Mouse (Mus musculus) kidney, embryonic 16.5 days (tissue): Measurements from ENCODE around the gene Ankrd26. TPM values are rescaled to one million over a fixed set of nuclear protein-coding genes. Genes with fewer than 3 reads are reported as not detected.

Source experiments
- ATAC-seq: fragments of 200-750 bp; cut with Nextera tagmentation; 2 replicates; pipeline ENCODE4 v1.8.0; 2017; ENCODE audit warnings: moderate TSS enrichment; ENCODE audit not compliant: low FRiP score, low TSS enrichment
- H3K27ac ChIP-seq: fragments of 300-500 bp; sonication (generic); 2 replicates; pipeline ENCODE4 v1.5.1; 2014; ENCODE audit warnings: low read length
- H3K27me3 ChIP-seq: fragments of 300-500 bp; sonication (generic); 2 replicates; pipeline ENCODE4 v1.6.1; 2014; ENCODE audit warnings: low read length, control low read depth, mixed read lengths; ENCODE audit not compliant: insufficient read depth
- H3K36me3 ChIP-seq: fragments of 300-500 bp; sonication (generic); 2 replicates; pipeline ENCODE4 v1.6.1; 2014; ENCODE audit warnings: low read length, control low read depth, mixed read lengths; ENCODE audit not compliant: insufficient read depth
- H3K4me1 ChIP-seq: fragments of 300-500 bp; sonication (generic); 2 replicates; pipeline ENCODE4 v1.6.1; 2014; ENCODE audit warnings: low read length, control low read depth, mixed read lengths; ENCODE audit not compliant: insufficient read depth
- H3K4me2 ChIP-seq: fragments of 300-500 bp; sonication (generic); replicated peaks from 2 replicates; pipeline ENCODE4 v1.6.1; 2014; ENCODE audit warnings: low read depth, low read length
- H3K4me3 ChIP-seq: fragments of 300-500 bp; sonication (generic); 2 replicates; pipeline ENCODE4 v1.5.1; 2014; ENCODE audit warnings: mild to moderate bottlenecking, low read length
- H3K9ac ChIP-seq: fragments of 300-500 bp; sonication (generic); replicated peaks from 2 replicates; pipeline ENCODE4 v1.6.1; 2014; ENCODE audit warnings: low read length
- H3K9me3 ChIP-seq: fragments of 300-500 bp; sonication (generic); 2 replicates; pipeline ENCODE4 v1.6.1; 2016; ENCODE audit warnings: low read length, control low read depth
- WGBS: fragments of 180-500 bp; shearing (Covaris S2); extraction: QIAGEN DNeasy Blood & Tissue Kit; methylation state at CpG from one replicate; pipeline ENCODE4 v1.1.7; 2014; 5-methylcytosine and 5-hydroxymethylcytosine counted together
- polyA plus RNA-seq: library from polyadenylated mRNA; unstranded; fragments of >200 nt; fragmentation: Nextera tagmentation; extraction: Ambion mirVana; gene quantifications from 2 replicates; pipeline ENCODE4 v1.2.1, GENCODE M21; 2015

Gene Ankrd26
- polyA plus RNA-seq, 1 experiment from 2014 or later = 15.7 TPM

DNA sequence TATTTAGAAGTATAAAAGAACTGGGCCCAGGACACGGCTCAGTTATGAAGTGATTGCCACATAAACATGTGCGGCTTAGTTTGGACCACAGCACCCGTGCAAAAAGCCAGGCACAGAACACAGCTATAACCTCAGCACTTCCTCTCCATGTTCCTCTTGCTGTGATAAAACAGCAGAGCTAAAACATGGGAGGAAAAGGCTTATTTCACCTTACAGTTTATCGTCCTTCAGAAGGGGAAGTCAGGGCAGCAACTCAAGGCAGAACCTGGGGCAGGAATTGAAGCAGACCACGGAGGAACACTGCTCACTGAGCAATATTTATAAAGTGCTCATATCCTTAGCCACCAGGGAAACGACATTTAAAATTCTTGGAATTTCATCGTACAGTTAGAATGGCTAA, 63.0 kb downstream of the Ankrd26 start:
- no peaks in the 10 kb centered on the region for H3K27me3 ChIP-seq
- no peak for ATAC-seq
- H3K36me3 ChIP-seq = peaks cover 14% of the 10 kb centered on the region
- H3K27ac ChIP-seq = no peak overlapping the region
- H3K9ac ChIP-seq = no peak overlapping the region
- no peak overlapping the region for H3K4me2 ChIP-seq
- no peak overlapping the region for H3K4me3 ChIP-seq
- no peaks in the 10 kb centered on the region for H3K9me3 ChIP-seq
- H3K4me1 ChIP-seq = no peaks in the 10 kb centered on the region
- 90% methylated on average over 7 of the region's 7 CpGs for WGBS

DNA sequence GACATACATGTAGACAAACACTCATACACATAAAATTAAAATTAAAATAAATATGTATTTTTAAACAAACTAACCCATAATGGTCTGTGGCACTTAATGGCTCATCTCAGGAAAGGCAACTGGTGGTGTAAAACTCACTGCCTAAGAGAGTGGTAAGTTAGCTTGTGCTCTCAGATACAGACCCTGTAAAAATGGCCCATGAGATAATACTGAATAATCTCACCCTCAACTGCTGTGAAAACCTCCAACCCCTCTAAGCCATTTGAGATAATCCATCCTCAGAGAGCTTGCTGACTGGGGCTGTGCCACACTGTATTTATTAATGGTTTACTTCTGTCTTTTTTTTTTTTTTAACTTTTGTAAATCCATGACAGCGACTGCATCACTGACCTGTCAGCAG, 79.9 kb downstream of the Ankrd26 start:
- no peak overlapping the region for H3K27ac ChIP-seq
- H3K9ac ChIP-seq = no peak overlapping the region
- H3K4me1 ChIP-seq = peaks cover 7% of the 10 kb centered on the region
- H3K27me3 ChIP-seq = no peaks in the 10 kb centered on the region
- 95% methylated on average over 1 of the region's 1 CpGs for WGBS
- no peak overlapping the region for H3K4me2 ChIP-seq
- H3K9me3 ChIP-seq = no peaks in the 10 kb centered on the region
- no peaks in the 10 kb centered on the region for H3K36me3 ChIP-seq
- H3K4me3 ChIP-seq = no peak overlapping the region
- ATAC-seq = no peak

DNA sequence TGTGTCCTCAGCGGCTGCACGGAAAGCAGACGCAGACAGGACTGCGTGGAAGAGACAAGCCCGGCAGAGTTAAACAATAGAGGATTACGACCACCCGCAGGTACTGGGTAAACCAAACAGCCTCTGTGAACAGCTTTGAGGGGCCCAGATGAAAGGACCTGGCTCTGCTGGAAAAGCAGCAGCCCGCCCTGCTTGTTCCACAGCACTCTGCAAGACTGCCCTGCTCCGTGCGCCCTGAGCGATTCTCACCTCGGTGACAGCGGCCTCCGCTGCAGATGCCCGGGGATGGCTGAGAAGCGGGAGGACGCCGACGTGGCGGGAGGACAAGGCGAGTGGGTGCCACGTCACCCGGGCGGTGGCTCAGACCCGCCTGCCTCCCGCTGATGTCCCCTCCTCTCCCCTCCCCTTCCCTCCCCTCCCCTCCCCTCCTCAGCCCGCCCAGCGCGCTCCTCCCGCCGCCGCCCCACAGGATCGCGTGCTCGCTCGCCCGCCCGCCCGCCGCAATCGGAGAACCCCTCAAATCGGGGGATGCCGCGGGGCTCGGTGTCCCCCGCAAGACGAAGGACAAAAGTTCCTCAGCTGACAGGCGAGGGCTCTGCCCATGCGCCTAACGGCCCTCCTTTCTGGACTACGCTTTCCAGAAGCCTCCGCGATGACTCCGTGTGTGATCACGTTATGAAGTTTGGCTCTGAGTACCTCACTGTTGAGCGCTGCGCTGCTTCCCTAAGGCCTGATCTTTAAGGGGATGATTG, 82.9 kb downstream of the Ankrd26 start, which contains the start of gene Zfp9:
TSS of gene Zfp9 (minus strand) at position 364 of the 752 bp plus-strand sequence.
- peak within 1 kb of the TSS; percentile 75 for H3K27ac ChIP-seq
- WGBS = under 1% methylated on average over 50 of the region's 57 CpGs
- peak; percentile 93 for ATAC-seq
- H3K27me3 ChIP-seq = no peaks in the 10 kb centered on the region
- peaks cover 8% of the 10 kb centered on the region for H3K4me1 ChIP-seq
- no peaks in the 10 kb centered on the region for H3K9me3 ChIP-seq
- H3K36me3 ChIP-seq = peaks cover 11% of the 10 kb centered on the region; the same call in 1 of the 2 replicates
- H3K9ac ChIP-seq = peak within 1 kb of the TSS; percentile 86
- H3K4me2 ChIP-seq = peak within 1 kb of the TSS; percentile 89
- peak within 1 kb of the TSS; percentile 55 for H3K4me3 ChIP-seq

DNA sequence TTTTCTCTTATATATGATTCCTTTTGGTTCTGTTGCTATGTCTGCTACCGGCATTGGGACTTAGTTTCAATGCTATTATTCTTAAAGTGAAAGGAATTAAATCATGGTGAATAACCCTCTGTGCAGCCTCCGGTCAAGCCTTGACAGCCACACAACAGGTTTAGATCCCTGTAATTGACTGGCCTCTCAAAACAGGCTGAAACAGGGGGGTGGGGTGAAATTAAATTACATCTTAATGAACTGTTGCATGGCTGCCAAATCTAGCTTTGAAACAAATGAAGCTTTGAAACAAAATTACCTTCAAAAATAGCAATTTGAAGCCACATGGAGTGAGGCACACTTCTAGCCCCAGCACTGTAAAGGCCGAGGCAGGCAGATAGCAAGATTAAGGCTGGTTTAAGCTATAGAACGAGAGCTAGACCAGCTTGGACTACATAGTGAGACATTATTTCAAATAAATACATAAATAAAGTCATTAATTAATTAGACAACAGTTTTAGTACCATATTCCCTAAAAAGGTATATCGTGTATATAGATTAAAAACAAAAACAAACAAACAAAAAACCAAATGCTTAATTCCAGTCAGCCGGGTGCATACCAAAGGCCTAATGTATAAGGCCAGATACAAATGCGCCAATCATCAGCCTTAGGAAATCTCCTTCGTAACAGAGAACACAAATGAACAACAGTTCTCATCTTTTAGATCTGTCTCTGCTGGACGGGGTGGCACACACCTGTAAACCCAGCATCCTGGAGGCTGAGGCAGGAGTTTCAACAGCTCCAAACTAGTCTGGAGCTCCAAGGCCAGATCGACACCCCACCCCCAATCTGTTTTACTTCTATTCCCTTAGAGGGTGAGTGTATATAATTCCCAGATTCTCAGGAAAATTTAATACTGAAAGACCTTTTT, 83.9 kb downstream of the Ankrd26 start:
- H3K9ac ChIP-seq = peak overlapping the region; percentile 86
- H3K27ac ChIP-seq = peak overlapping the region; percentile 75; the same call in 1 of the 2 replicates
- ATAC-seq = peak; percentile 24; the same call in 1 of the 2 replicates
- no peaks in the 10 kb centered on the region for H3K27me3 ChIP-seq
- peaks cover 8% of the 10 kb centered on the region for H3K4me1 ChIP-seq
- H3K4me2 ChIP-seq = peak overlapping the region; percentile 89
- no peaks in the 10 kb centered on the region for H3K9me3 ChIP-seq
- 27% methylated on average over 10 of the region's 10 CpGs for WGBS
- H3K4me3 ChIP-seq = peak overlapping the region; percentile 55
- peaks cover 11% of the 10 kb centered on the region; the same call in 1 of the 2 replicates for H3K36me3 ChIP-seq

GRCm38 (mm10) chr6:118462069-118462705, 99.8 kb downstream of the Ankrd26 start:
- no peak for ATAC-seq
- H3K27ac ChIP-seq = no peak overlapping the region
- H3K27me3 ChIP-seq = no peaks in the 10 kb centered on the region
- H3K4me3 ChIP-seq = no peak overlapping the region
- H3K4me2 ChIP-seq = no peak overlapping the region
- H3K9me3 ChIP-seq = no peaks in the 10 kb centered on the region
- peaks cover 11% of the 10 kb centered on the region for H3K36me3 ChIP-seq
- H3K4me1 ChIP-seq = no peaks in the 10 kb centered on the region
- no peak overlapping the region for H3K9ac ChIP-seq
- 82% methylated on average over 15 of the region's 15 CpGs for WGBS

DNA sequence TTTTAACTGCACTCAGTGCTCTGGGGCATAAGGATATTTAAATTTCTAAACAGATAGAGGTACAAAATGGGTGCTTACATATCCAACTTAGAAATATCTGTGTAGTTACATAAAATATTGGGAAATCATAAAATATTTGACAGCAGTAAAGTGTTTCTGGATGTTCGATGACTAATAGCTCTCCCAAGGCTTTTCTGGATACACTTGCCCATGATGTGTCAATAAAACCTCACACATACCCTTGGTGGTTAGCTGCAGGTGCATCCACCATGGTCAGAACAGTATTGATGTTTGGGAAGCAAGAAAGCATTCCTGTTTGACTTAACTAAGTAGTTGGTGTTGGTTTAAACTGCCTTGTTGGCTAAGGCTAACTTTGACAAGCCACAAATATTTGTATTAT, 104.3 kb downstream of the Ankrd26 start:
- H3K27me3 ChIP-seq = no peaks in the 10 kb centered on the region
- 93% methylated on average over 1 of the region's 1 CpGs for WGBS
- H3K4me1 ChIP-seq = peaks cover 15% of the 10 kb centered on the region
- no peak overlapping the region for H3K4me2 ChIP-seq
- no peak for ATAC-seq
- H3K9me3 ChIP-seq = no peaks in the 10 kb centered on the region
- no peak overlapping the region for H3K9ac ChIP-seq
- H3K4me3 ChIP-seq = no peak overlapping the region
- no peaks in the 10 kb centered on the region for H3K36me3 ChIP-seq
- H3K27ac ChIP-seq = no peak overlapping the region

GRCm38 (mm10) chr6:118455042-118455631, 106.9 kb downstream of the Ankrd26 start, which contains the start of gene Zfp248:
TSS of gene Zfp248 (minus strand) at chr6:118455528.
- Histone ChIP-seq H3K27me3 (no peaks in the 10 kb centered on the region), H3K4me2 (peak within 1 kb of the TSS; percentile 86), H3K36me3 (peaks cover 4% of the 10 kb centered on the region; the same call in 1 of the 2 replicates), H3K9me3 (no peaks in the 10 kb centered on the region), H3K4me1 (peaks cover 15% of the 10 kb centered on the region), H3K9ac (peak within 1 kb of the TSS; percentile 93), H3K27ac (peak within 1 kb of the TSS; percentile 96), H3K4me3 (peak within 1 kb of the TSS; percentile 87)
- peak; percentile 96 for ATAC-seq
- under 1% methylated on average over 43 of the region's 43 CpGs for WGBS

DNA sequence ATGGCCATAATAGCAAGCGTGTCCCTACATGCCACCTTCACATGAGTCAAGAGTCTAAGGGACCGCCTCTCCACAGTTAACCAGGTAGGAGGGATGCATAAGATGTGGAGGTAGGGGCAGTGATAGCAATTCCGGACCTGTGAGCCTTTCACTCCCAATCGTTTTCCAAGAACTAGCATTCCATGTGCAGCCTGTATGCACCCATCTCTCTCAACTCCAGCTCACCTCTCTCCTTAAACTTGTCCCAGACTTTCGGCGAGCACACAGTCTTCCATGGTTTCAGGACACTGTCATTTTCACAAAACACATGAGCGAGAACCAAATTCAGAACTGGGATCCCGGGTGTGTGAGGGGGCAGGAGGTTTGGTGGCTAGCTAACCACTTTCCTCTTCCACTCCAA, 107.6 kb downstream of the Ankrd26 start:
- 33% methylated on average over 8 of the region's 8 CpGs for WGBS
- H3K4me2 ChIP-seq = peak overlapping the region; percentile 86
- H3K9me3 ChIP-seq = no peaks in the 10 kb centered on the region
- H3K9ac ChIP-seq = peak overlapping the region; percentile 93
- peaks cover 4% of the 10 kb centered on the region; the same call in 1 of the 2 replicates for H3K36me3 ChIP-seq
- peak overlapping the region; percentile 87 for H3K4me3 ChIP-seq
- H3K27me3 ChIP-seq = no peaks in the 10 kb centered on the region
- peaks cover 15% of the 10 kb centered on the region for H3K4me1 ChIP-seq
- no peak for ATAC-seq
- 0 out of 2 replicates have a peak overlapping the region, but pooled peaks have one; percentile 96 for H3K27ac ChIP-seq
